Mouse (Mus musculus) c-Kit-positive CD71-positive TER-119-negative erythroid progenitor cells, embryonic 14.5 days (primary cell): ENCODE results near the gene Dkc1.

Experiments
- DNase-seq: peaks from one replicate; pipeline ENCODE4 v3.0.0-alpha.2; 2013; ENCODE audit warnings: low read depth

Dkc1 gene

DNA sequence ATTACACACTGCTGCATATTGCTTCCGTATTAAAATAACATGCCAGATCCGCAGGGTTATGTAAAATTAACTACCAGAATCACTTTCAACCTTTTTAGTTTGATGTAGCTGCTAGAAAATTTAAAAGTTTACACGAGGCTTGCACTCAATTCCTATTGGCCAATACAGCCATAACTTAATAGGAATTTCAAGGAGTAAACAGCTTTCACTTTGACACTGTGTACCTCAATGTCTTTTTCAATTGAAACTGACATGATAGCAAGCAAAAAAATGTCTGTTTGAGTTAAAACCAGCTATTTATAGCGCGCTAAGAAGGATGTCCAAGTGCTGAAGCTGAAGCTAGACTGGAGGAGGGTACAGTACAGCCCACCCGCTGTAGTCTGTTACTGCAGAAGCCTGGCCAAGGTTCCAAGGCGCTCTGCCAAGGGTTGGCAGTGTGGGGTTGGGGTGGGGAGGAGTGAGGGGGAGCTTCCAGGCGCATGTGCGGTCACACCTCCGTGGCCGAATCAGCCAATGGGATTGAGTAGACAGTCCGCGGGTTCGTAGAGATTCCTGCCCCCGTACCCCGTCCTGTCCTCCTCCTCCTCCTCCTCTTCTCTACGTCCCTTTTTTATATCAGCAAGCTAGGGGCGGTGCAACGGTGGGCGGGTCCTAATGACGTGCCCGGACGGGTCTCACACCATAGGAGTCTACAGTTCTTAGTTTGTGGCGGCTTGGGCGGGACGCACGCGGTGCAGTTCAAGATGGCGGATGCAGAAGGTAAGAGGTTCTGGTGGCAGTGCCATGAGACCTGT is at the start of gene Dkc1:
TSS of gene Dkc1 (plus strand) at position 486 of the 794 bp plus-strand sequence.
- DNase-seq: peak; percentile 79

DNA sequence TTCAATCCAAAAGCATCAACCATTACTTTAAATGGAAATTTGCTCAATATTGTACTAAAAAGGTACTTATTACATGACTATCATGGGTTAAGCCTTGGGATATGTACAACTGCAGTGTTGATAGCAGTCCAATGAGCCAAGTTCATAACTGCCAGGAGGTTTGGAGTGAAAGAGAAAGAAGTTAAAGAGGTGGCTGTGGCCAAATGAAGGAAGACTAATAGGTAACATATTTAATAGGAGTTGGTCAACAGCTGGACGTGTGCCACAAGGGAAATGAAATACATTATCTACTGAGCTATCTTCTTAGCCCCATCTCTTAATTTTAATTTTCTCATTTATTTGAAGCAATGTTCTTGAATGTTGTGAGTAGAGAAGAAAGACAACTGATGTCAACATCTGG is 49.7 kb upstream of the Dkc1 start:
- no peak for DNase-seq

DNA sequence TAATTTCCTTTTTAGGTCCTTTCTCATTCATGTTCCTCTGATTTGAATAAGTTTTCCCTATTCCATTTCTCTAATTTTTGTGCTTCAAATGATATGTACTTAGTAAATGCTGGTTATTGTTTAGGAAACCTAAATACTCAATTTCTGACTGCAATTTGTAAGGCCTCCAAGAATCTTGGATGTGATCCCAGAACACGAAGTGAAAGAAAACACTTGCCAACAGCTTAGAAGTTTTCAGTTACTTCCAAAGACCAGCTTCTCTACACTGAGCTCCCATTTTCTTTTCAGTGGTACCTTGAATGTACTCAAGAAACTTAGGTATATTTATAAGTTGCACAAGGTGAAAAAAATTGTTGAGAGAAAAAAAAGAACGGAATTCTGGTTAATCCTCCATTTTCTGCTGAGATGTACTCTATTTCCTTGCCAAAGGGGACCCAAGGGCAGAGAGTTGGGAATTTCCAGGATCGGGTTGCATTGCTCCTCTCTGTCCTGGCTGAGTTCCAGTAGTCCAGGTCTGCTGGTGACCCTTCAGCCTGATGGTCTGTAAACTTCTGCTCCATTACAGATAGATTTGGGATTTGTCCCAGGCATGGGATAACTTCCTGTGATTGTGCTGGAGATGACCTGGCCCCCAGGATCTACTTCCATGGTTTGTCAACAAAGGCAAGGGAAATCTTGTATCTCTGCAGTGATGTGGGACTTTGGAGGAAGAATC is 48.6 kb upstream of the Dkc1 start:
- no peak for DNase-seq

DNA sequence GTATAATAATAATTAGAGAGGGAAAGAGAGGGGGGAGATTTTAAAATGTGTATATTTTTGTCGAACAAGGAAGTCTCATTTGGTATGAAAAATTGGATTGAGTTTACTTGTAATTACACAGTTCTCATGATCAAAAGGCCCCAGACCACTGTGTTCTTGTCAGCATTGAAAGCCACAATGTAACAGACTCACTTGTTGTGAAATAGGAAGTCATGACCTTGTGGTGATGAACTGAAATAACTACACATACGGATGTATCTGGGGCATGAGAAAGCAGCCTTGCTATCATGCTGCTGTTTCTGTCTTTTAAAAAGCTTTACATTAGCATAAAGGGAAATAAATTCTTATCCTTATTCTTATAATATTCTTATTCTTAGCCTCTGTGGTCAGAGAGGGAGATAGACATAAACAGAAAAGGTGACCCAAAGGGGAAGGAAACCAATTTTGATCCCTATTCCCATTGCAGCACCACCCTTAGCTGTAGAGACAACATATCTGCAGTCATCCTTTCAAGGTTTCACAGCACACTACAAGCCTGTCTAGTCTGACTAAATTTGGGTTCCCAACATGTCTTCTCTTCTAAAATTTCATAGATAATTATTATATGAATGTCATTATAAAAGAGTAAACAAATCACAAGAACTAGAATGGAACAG is 39.4 kb upstream of the Dkc1 start:
- no peak for DNase-seq

DNA sequence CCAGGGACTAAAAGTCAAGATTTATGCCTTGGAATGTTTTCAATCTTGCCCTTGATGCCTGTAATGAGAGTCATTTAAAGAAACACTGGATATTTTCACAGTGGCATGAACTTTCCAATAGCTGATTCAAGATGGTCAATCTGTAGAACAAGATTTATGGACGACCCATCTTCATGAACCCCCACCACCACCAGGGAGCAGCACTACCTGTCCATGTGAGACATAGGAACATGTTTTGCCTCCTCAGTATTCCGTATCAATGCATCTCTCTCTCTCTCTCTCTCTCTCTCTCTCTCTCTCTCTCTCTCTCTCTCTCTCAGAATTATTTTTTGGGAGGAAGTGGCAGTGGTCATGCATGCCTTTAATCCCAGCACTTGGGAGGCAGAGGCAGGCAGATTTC is 13.3 kb upstream of the Dkc1 start:
- DNase-seq: no peak

DNA sequence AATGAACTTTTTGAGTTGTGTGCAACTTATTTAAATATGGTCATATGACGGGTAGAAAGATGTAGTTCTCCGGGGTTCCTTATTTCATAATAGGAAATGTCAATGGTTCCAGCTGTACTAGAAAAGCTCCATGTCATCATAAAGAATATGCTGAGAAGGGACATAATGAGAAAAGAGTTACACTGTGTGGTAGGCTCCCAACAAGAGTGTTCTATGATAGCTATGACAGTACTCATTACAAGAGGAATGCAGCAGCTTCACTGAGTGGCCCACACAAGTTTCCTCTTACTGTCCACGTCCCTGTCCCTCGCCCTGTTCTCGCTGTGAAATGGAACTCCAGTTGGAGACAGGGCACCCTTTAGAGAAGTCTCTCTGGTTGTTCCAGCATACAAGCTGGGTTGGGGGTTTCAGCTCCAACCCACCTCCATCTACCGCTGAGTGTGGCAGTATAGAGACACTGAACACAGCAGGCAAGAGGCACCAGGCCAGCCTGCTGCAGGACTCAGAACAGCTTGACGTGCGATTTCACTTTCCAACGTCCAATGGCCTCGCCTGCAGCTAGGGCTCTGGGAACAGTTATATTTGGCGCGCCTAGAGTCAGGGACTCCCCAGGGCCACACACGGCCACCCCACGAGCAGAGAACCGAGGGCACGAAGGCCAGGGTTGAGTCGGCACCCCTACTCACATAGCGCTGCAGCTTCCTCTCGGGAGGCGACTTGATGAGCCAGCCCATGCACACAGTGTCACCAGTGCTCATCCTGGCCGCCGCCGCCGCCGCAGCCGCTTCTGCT is 11.5 kb upstream of the Dkc1 start:
- no peak for DNase-seq

DNA sequence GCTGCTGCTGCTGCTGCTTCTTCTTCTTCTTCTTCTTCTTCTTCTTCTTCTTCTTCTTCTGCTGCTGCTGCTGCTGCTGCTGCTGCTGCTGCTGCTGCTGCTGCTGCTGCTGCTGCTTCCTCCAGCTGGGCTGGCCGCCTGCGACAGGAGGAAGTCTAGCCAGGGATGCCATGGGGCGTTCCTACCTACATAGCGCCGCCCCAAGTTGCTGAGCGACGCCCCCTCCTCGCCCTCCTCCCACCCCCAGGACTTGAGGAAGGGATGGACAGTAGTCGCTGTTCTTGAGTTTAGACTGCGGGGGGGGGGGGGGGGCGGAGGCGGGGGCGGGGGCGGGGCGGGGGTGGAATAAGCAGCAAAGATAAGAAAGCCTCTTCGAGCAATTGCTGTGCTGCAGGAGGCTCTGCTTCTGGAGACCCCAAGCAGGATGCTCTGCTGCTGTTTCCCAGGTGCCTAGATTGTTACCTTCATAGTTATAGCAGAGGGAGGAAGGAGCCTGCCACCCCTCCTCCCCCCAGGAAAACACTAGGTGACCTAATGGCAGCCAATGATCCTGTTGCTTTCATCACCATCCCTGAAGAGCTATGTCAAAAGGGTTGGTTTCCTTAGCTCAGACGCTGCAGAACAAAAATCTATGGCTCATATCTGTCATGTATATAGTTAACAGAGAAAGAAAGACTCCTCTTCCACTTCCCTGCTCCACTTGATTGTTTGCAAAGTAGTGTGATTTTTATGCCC is 10.7 kb upstream of the Dkc1 start, which contains the start of gene Gab3:
TSS of gene Gab3 (minus strand) at position 685 of the 735 bp plus-strand sequence.
- DNase-seq: no peak

DNA sequence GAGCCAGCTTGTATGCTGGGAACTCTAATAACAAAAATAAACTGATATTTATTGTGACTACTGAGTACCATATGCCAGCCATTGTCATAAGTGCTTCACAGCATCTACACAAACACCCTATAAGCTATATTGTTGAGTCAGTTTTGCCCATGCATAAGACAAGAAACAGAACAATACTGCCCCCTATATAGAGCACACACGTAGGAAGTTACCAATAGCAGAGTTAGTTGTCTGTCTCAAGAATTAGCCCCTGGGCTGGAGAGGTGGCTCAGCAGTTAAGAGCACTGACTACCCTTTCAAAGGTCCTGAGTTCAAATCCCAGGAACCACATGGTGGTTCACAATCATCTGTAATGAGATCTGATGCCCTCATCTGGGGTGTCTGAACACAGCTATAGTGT is 10.0 kb upstream of the Dkc1 start:
- DNase-seq: no peak

DNA sequence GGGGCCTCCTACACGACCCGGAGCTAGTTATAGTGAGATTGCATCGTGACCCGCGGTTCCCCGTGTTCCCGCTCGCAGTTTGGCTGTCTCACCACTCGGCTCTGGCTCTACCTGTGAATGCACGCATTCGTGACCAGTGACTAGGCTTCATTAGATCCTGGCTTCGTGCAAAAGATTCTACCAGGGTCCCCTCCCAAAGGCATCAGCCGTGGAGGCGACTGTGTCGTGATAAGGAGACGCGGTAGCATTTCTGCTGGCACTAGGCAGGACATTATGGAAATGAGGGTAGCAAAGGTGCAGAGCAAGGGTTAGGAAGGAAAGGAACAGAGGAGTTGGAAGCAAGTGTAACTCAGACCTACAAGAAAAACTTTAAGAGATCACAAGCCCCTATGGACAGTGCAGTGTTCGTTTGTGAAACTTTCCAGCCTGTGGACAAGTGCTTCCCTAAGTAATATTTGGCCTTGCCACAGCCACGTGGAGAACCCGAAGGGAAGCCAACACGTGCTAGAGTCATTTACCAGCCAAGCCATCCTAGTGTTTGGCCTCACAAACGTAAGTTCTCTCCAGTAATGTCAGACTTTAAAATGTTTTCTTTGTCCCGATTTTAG is 613 bp downstream of the Dkc1 start:
- DNase-seq: no peak

DNA sequence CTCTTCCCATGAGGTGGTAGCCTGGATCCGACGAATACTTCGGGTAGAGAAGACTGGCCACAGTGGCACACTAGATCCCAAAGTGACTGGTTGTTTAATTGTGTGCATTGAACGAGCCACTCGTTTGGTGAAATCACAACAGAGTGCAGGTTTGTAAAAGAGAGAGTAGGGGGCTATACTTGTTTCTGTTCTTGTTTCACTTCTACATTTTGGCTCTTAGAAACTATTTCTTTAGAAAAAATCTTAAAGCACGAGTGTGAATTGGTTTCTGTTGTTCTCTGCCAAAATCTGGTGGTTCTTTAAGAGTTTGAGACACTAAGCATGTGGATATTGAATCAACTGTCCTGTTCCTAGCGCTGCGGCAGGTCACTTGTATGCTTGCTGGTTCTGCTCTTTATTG is 3.1 kb downstream of the Dkc1 start:
- no peak for DNase-seq

DNA sequence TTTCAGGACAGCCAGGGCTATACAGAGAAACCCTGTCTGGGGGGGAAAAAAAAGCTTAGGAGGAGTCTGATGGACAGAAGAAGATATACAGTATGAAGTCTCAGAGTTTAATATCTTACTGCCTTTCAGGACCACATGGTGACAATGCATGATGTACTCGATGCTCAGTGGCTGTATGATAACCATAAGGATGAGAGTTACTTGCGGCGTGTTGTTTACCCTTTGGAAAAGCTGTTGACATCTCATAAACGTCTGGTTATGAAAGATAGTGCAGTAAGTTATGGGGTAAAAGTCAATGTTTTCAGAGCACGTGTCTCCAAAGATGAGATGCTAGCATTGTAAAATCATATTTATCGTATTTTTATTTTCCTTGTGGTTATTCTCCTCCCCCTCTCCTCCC is 6.6 kb downstream of the Dkc1 start:
- no peak for DNase-seq

DNA sequence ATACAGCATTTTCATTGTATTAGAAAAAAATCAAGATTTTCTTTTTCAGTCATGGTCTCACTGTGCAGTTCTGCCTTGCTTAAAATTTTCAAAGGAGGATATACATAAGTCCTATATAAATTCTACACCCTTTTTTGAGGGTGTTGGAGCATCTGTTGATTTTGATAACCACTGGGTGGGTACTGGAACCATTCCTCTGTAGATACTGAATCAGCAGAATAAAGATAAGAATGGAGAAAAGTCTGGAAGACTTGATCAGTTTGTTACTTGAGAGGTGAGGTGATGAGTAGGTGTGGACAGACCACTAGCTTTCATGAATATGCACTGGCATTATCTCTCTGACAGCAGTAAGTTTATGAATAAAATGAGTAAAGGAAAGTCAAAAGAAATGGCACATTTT is 19.9 kb downstream of the Dkc1 start:
- no peak for DNase-seq

DNA sequence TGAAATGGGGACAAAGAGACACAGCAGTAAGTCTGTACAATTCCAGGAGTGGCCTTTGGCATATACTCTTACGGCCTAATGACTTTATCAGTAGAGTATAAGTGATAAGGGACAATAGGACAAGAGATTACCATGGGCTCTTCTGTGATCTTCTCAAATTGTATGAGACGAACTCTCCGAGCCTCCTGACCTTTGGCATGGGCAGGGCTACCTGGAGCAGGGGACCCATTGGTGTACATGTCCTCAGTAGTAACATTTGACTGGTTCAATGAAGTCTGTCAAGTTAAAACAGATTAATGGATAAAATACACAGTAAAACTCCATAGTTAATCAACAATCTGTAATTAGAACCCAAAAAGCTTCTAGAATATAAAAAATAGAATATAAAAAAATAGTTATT is 30.0 kb downstream of the Dkc1 start:
- DNase-seq: no peak

DNA sequence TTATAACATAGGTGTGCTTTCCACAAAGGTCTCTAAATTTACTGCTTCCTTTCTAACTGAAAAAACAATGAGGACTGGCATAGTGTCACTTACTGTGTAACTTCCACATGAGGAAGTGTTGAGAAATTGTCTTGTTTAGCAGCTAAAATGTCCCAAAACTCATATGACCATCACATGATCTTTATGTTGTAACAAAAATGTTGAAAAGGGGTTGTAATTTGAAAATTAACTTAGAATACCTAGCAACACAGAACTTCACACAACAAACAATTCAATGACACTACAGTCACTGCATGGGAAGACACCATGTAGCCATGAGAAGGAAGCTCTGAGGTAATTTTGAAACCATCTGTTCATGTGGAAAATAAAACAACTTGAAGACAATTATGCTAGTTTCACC is 31.2 kb downstream of the Dkc1 start:
- no peak for DNase-seq

DNA sequence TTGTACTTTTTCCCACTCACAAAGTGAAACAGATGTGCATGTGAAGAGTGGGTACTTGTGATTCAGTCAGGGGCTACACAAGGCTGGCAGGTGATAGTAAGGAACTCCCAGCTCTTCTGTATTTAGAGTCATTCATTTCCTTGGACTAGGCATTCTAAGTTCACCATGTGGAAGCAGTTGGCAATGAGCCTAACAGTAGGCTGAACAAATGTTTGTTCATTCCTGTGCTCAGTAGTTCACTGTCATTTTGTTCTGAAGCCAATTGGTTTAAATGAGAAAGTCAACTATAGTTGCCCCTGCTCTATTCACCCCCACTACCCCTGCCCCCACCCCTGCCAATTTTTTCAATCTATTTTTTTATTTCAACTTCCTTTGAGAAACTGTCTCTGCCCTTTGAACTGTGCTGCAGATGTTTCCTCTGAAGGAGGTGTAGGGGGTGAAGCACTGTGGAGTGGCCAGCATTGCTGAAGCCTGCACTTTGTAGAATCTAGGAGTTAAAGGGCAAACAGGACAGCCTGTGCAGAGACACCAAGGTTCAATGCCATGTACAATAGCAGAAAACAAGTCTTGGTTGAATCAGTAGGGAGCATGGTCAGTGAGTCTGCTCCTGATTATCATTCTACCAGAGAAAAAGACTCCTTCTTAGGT is 32.8 kb downstream of the Dkc1 start:
- no peak for DNase-seq

DNA sequence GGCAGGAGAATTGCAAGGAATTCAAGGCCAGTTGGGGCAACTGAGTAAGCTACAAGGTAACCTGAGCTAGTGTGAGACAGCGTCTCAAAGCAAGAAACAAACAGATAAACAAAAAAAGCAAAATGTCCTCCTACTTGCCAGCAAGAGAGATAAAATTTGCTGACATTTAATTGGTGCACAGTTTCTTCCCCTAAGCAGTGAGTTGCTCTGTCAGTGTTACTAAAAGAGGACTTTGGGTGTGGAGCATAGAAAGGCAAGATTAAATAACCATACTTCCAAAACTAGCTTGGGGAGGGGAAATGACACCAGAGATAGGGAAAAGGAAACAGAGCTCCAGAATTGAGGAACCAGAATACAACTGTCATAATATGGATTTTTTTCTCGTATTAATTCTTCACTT is 33.8 kb downstream of the Dkc1 start:
- DNase-seq: no peak

DNA sequence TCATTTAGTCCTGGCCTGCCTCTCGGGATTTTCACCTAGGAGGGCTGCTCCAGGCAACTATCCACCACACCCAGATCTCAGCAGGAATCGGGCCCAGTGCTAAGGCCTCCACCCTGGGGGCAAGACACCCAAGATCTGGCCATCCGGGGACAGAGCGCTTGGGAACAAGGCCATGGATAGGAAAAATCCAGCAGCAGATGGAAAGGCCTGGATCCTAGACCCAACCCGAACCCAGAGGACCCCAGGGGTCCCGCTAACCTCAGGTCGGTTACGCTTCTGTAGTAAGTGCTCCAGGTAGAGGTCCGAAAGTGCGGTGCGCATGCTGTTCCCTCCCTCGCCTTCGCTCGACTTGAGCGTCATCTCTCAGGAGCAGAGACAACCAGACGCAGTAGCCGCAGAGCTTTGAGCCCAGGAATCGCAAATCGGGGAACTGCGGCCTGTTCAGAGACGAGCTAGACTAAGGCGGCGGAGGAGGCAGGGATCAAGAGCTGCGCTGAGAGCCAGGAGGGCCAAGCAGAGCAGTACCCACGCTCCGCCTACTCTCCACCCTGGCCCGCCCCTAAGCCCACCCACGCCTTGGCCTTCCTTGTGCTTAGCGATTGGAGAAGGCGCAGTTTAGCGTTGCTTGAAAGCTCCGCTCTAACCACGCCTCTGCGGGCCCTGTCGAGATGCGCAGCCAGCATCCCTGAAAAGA is 35.0 kb downstream of the Dkc1 start, which contains the start of gene Mpp1:
TSS of gene Mpp1 (minus strand) at position 550 of the 694 bp plus-strand sequence.
- DNase-seq: peak; percentile 71

DNA sequence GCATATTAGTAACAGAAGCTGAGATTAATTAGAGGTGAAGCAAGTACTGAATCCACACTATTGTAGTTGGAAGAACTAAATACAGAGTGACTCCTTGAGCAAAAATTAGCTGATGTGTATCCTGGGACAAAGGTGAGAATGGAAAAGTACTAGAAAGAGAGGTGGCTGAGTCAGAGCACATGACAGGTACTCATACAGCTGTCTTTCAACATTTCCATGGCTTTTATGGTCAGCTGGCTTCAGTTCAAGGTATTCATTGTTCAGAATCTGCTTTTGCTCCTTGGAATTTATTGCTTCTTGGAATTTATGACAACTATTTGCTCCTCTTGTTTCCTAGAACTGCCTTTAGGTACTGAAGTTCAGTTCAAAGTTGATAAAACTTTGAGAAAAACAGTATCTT is 41.3 kb downstream of the Dkc1 start:
- DNase-seq: no peak

DNA sequence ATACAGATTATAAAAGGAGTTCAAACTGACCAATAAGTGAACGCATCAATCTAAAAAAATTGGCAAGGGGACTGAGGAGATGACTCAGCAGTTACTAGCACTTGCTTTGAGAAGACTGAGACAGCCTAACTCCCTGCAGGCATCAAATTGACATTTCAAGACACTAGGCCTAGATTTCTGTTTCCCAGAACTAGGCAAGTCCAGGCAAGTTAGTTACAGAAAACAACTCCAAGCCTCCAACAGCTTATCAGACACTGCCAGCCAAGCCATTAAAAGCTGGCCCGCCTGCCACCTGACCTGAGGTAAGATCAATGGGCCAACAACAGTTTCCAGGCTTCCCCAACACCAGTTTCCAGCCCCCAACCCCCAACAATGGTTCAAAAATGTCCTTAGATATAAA is 42.1 kb downstream of the Dkc1 start:
- DNase-seq: no peak

DNA sequence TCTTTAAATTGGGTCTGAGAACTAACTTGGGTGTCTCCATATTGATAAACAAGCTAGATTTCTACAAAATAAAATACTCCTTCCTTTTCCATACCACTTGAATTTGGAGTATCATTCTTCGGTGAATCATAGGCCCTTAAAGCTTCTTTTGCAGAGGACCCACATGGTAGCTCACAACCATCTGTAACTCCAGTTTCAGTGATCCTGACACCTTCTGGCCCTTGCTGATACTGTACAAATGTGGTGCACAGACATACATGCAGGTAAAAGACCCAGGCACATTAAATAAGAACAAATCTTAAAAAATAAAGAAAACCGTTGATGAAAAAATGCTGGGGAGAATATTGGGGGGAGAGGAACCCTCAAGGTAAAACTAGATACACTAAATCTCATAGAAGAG is 42.5 kb downstream of the Dkc1 start:
- no peak for DNase-seq
